Mouse (Mus musculus) CD4-positive, CD25-positive, alpha-beta regulatory T cell (primary cell): ENCODE results near the gene Zfp248. TPM values are rescaled to one million over a fixed set of nuclear protein-coding genes. Genes with fewer than 3 reads are reported as not detected.

Experiments
- polyA plus RNA-seq: library from polyadenylated mRNA; unstranded; fragments of 100-300 nt; shearing (Covaris generic); gene quantifications from one replicate; pipeline ENCODE4 v1.2.1, GENCODE M21; 2017

Zfp248 gene
- polyA plus RNA-seq: 5.0 TPM

DNA sequence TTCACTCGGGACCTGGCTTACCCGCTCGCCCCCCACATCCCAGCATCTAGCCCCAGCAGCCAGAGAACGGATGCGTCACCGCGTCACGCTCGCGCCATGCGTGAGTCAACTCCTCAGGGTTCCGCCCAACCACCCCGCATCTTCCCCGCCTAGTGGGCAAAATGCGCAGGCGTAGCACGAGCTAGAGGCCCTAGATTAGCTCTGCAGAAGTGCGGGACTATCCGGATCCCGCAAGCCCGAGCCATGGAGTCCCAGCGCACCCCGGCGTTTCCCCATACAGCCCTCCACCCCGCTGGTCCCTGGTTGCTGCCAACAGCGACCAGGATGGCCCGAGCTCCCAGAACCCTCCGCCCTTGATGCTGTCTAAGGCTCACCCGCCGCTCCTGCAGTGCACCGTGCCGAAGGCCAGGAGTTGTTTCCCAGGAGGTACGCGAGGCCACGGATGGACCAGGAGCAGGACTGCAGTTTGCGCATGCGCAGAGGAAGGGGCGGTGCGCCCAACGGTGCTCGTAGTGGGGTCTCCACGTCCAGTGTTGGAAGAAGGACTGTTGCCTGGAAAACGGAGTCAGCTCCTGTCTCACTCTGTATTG, at the start of gene Zfp248:
Gene Zfp248, minus strand, starts transcription at position 487 of the 590 bp plus-strand sequence.

GRCm38 (mm10) chr6:118478957-118479708, 23.8 kb upstream of the Zfp248 start, which contains the start of gene Zfp9:
Gene Zfp9 (minus strand): TSS chr6:118479320.

DNA sequence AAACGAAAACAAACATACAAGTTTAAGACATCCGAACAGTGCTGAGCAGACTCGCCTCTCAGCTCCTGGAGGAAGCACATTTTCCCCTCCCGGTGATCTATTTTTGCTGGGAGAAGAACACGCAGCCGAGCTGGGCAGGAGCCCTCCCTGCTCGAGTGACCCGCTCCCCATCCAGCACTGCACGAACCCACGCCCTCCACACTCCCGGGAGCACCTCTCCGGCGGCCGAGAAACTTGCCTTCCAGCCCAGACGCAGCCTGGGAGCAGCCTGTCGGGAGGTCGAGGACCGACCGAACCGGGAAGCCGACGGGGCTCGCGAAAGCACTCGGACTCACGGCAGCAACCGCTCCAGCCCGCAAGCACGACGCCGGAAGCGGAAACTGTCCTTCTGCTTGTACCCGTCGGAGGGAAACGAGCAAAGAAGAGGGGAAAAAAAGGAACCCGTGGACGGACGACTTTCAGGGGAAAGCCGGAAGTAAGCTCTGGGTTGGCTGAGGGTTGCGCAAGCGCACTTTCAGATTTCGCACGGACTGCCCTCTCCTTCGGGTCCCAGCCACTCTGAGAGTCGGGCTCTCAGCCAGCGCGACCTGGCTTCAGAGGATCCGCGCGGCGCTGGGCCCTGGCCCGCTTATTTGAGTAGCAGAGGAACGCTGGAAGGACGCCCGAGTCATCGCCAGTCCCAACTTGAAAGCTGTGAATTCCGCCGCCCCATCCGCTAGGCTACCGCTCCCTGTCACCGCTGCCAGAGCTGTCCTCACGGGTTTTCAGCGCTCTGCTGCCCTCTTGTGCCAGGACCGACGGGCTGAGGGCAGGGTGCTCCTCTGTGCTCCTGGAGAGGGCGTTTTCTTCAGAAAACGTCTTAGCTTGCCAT, 36.0 kb downstream of the Zfp248 start, which contains the start of gene Bms1:
Gene Bms1, minus strand, starts transcription at position 425 of the 871 bp plus-strand sequence.

Other genes starting within 250 kb of the Zfp248 start
- 52.2 TPM for gene Bms1, start 36.1 kb downstream of the Zfp248 start, polyA plus RNA-seq
- not detected for gene Zfp9, start 23.8 kb upstream of the Zfp248 start, polyA plus RNA-seq
- 11.0 TPM for gene Ankrd26, start 106.7 kb upstream of the Zfp248 start, polyA plus RNA-seq